Mouse (Mus musculus): Measurements from ENCODE around the gene Shisal2b. TPM values are rescaled to one million over a fixed set of nuclear protein-coding genes. Genes with fewer than 3 reads are reported as not detected.
"Not testable (repeated sequence)": the region's sequence is repeated elsewhere in the genome, so short reads cannot be mapped to it uniquely, and the experiment has no call there.

The Shisal2b gene
- 1.1 and 1.5 TPM in 2 replicates for polyA plus RNA-seq (2015; fragmentation: Nextera tagmentation; extraction: Ambion mirVana)

DNA sequence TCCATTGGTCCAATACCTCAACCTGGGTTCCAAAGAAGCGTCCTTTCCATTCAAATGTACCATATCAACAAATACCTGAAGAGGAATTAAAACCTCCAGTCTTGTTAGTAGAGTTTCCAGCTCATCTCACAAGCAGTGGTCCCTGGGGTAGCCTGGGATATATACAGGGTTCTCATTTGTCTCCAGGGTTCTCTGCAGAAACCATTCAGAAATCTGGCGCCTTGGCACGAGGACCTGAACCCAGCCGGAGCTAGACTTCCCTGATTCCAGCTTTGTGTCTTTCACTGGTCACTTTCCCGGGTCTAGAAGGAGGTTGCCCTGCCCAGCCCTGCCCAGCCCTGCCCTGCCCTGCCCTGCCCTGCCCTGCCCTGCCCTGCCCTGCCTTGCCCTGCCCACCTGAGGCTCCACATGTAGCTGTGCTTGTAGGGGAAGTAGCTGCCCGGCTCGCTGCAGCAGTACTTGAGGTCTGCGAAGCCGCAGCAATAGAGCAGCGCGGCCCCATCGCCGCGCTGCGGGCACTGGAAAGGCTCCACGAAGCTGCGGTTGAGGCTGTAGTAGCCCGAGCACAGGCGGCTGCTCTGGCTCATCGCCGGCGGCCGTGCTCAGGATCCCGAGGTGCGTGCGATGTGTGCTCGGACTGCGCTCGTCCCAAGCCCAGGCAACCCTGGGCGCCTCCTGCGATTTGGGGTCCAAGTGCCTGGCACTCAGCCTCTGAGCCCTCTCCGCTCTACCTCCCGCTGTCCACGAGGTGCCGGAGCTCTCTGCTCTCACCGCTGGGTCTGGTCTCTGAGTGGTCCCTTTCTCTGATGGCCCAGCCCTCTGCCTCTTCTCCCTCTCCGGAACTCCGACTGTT, at the start of gene Shisal2b:
Gene Shisal2b, minus strand, starts transcription at position 767 of the 853 bp plus-strand sequence.
- H3K36me3 ChIP-seq (ENCODE audit: insufficient read depth, low read length) = no peaks in the 10 kb centered on the region
- no peaks in the 10 kb centered on the region for H3K9me3 ChIP-seq (ENCODE audit: low read length)
- peak; percentile 90 for ATAC-seq (ENCODE audit: low FRiP score, low TSS enrichment)
- peaks cover 3% of the 10 kb centered on the region; the same call in 1 of the 2 replicates for H3K4me1 ChIP-seq (ENCODE audit: insufficient read depth, low read length)
- 4% methylated on average over 38 of the region's 38 CpGs for WGBS
- no peak within 1 kb of the TSS for H3K27ac ChIP-seq (ENCODE audit: low read length)
- peak within 1 kb of the TSS; percentile 97 for H3K4me2 ChIP-seq (replicated peaks; ENCODE audit: low read depth, low read length)
- peaks cover 6% of the 10 kb centered on the region for H3K27me3 ChIP-seq (ENCODE audit: insufficient read depth, low read length)
- H3K4me3 ChIP-seq (ENCODE audit: low read length) = peak within 1 kb of the TSS; percentile 57
- peak within 1 kb of the TSS; percentile 66 for H3K9ac ChIP-seq (replicated peaks; ENCODE audit: low read length)

DNA sequence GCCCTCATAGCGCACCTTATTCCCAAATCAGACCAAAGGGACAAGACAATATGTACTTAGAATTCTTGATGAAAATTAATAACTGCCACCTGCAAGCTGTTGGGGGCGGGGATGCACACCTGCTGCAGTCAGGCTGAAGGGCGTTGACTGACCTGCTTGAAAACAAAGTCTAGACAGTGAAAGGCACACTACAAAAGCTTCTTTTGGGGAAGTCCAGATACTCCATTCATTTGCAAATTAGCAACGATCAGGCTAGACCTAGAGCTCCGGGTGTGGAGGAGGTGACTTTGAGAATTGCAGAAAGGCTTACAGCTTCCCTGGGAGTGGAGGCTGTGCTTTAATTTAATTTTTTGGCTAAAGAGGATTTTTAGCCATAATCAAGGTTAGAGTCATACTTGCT, 47.9 kb upstream of the Shisal2b start:
- ATAC-seq (ENCODE audit: low FRiP score, low TSS enrichment); H3K4me2 ChIP-seq (replicated peaks; ENCODE audit: low read depth, low read length); H3K4me1 ChIP-seq (ENCODE audit: insufficient read depth, low read length); H3K9ac ChIP-seq (replicated peaks; ENCODE audit: low read length); H3K27me3 ChIP-seq (ENCODE audit: insufficient read depth, low read length); H3K9me3 ChIP-seq (ENCODE audit: low read length); H3K36me3 ChIP-seq (ENCODE audit: insufficient read depth, low read length); H3K4me3 ChIP-seq (ENCODE audit: low read length); H3K27ac ChIP-seq (ENCODE audit: low read length): not testable (repeated sequence)
- 81% methylated on average over 5 of the region's 5 CpGs for WGBS

DNA sequence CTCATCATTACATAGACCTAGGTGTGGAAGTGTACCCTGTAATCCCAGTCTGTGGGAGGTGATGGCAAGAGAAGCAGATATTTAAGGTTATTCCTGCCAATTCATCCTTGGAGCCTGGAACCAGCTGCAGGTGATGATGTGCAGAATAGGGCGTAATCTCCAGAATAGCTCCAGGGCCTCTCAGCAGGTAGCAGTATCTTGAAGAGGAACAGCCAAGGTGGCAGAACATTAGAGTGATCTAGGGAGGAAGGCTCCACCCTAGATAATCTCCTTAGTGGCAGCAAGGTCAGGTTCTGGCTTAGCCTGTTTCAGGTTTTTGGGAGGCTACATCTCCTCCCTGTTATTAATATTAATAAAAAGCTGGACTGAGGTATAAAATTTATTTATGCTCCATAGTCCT, 47.3 kb upstream of the Shisal2b start:
- not testable (repeated sequence) for H3K36me3 ChIP-seq (ENCODE audit: insufficient read depth, low read length); H3K9me3 ChIP-seq (ENCODE audit: low read length); H3K4me2 ChIP-seq (replicated peaks; ENCODE audit: low read depth, low read length); H3K4me3 ChIP-seq (ENCODE audit: low read length); H3K9ac ChIP-seq (replicated peaks; ENCODE audit: low read length); ATAC-seq (ENCODE audit: low FRiP score, low TSS enrichment); H3K27me3 ChIP-seq (ENCODE audit: insufficient read depth, low read length); H3K4me1 ChIP-seq (ENCODE audit: insufficient read depth, low read length); H3K27ac ChIP-seq (ENCODE audit: low read length)
- WGBS = 94% methylated on average over 1 of the region's 1 CpGs

DNA sequence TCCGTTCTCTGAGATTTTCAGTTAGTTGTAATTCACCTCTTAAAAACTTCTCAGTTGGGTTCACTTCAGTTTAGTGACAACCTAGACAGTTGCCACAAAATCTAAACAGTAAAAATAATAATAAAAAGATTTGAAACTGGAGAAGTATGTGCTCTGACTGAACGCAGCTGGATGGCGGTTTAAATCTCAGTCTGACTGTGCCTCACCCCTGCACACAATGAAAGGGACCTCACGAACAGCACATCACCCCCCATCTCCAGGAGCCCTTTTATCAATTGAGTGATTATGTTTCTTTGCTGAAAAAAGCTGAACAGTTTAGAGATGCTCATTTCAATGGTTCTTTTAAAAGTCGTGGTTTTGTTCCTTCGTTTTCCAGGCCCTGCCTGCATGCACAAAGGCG, 45.0 kb upstream of the Shisal2b start:
- Histone ChIP-seq H3K36me3 (ENCODE audit: insufficient read depth, low read length) (no peaks in the 10 kb centered on the region), H3K4me2 (replicated peaks; ENCODE audit: low read depth, low read length) (no peak overlapping the region), H3K9ac (replicated peaks; ENCODE audit: low read length) (no peak overlapping the region), H3K4me3 (ENCODE audit: low read length) (no peak overlapping the region), H3K4me1 (ENCODE audit: insufficient read depth, low read length) (no peaks in the 10 kb centered on the region), H3K27ac (ENCODE audit: low read length) (no peak overlapping the region), H3K27me3 (ENCODE audit: insufficient read depth, low read length) (no peaks in the 10 kb centered on the region), H3K9me3 (ENCODE audit: low read length) (no peaks in the 10 kb centered on the region)
- 65% methylated on average over 7 of the region's 7 CpGs for WGBS
- no peak for ATAC-seq (ENCODE audit: low FRiP score, low TSS enrichment)

DNA sequence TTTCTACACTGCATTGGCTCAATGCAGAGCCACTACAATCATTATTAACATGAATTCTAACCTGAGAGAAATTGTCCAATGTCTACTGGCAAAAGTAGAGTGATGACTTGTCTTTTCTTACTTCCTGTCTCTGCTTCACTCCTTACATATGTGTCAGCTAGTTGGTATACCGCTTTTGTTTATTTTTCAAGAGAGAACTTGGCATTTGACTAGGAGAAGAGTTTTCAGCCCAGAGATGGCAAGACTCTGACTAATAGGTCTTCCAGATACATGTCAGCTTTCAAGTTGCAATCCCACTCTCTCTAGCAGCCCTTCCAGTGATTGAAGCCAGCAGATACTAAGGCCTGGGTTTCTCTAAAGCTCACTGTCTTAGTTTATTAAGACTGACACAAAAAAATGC, 31.1 kb upstream of the Shisal2b start:
- no peaks in the 10 kb centered on the region for H3K36me3 ChIP-seq (ENCODE audit: insufficient read depth, low read length)
- no peaks in the 10 kb centered on the region for H3K9me3 ChIP-seq (ENCODE audit: low read length)
- H3K4me3 ChIP-seq (ENCODE audit: low read length) = no peak overlapping the region
- 89% methylated on average over 1 of the region's 1 CpGs for WGBS
- no peak overlapping the region for H3K4me2 ChIP-seq (replicated peaks; ENCODE audit: low read depth, low read length)
- no peaks in the 10 kb centered on the region for H3K4me1 ChIP-seq (ENCODE audit: insufficient read depth, low read length)
- H3K27me3 ChIP-seq (ENCODE audit: insufficient read depth, low read length) = no peaks in the 10 kb centered on the region
- no peak for ATAC-seq (ENCODE audit: low FRiP score, low TSS enrichment)
- H3K27ac ChIP-seq (ENCODE audit: low read length) = no peak overlapping the region
- no peak overlapping the region for H3K9ac ChIP-seq (replicated peaks; ENCODE audit: low read length)

DNA sequence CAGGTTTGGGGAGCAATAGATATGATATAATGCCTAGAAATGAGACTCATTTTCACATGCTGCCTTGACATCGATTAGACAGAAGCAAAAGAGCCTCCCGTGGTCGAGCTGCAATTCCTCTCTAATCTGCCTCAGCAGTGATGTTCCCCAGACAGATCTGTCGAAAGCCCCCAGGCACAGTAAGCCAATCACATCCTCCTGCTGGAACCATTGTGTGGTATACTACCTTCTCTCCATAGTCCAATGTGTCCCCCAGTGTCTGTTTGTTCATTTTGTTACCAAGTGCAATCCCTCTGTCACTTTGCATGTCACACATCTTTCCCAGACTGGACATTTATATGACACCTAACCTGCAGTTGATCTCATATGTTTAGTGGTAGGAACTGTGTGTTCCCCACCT, 28.6 kb upstream of the Shisal2b start:
- Histone ChIP-seq H3K27ac (ENCODE audit: low read length) (no peak overlapping the region), H3K4me3 (ENCODE audit: low read length) (no peak overlapping the region), H3K36me3 (ENCODE audit: insufficient read depth, low read length) (no peaks in the 10 kb centered on the region), H3K4me2 (replicated peaks; ENCODE audit: low read depth, low read length) (no peak overlapping the region), H3K4me1 (ENCODE audit: insufficient read depth, low read length) (no peaks in the 10 kb centered on the region), H3K9ac (replicated peaks; ENCODE audit: low read length) (no peak overlapping the region), H3K9me3 (ENCODE audit: low read length) (no peaks in the 10 kb centered on the region), H3K27me3 (ENCODE audit: insufficient read depth, low read length) (no peaks in the 10 kb centered on the region)
- no peak for ATAC-seq (ENCODE audit: low FRiP score, low TSS enrichment)
- 76% methylated on average over 4 of the region's 4 CpGs for WGBS

DNA sequence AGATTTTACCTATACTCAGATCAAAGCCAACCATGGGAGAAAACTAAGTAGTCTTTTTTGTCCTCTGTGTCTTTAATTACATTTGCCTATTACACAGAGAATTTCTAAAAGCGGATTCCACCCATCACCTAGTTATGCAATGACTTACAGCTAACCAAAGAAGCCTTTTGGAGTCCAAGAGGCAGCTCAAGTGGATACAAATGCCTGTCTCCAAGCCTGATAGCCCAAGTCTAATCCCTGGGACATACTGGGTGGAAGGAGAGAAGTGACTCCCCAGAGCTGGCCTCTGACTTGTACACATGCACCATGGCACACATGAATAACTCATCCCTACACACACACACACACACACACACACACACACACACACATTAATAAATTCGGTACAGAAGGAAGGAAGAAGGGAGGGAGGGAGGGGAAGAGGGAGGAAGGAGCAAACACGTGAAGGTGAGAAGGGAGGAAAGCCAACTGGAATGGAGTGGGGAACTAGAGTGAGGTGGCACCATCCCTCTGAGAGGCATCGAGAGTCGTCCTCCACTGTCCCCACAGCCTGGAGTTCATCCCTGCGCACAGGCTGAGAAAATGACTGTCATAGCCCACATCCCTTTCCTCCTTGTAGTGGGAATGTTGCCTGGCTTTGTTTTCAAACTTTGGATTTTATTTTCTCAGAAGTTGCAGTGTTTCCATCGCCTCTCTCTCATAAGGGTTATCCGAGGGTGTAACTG, 22.8 kb upstream of the Shisal2b start:
- H3K4me3 ChIP-seq (ENCODE audit: low read length) = no peak overlapping the region
- no peak for ATAC-seq (ENCODE audit: low FRiP score, low TSS enrichment)
- WGBS = 65% methylated on average over 8 of the region's 8 CpGs

DNA sequence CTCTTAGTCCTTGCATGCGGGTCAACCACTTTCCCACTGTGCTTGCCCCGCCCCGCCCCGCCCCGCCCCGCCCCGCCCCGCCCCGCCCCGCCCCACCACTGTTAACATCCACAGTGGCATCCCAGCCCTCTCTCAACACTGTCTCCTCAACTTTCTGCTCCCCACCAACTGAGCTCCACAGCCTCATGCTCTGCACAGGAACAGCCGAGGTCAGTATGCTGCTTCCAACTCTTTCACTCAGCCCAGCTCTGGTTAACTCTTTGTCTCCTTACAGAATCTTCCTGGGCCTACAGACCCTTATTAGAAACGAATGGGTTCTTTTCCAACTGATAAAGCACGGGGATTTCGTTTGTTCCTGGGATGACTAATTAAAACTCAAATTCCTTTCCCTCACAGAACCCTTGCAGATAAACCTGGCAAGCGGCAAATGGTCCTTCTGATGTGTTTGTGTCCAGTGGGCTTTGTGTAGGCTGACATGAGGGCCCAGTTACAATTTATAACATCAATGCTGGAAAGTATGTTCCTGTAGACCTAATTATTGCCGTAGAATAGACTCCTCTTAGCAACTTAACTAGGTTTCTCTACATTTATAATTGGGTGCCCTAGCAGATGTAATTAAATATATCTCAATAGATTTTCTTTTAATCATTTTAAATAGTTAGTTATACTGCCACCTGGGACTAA, 20.0 kb upstream of the Shisal2b start:
- peak; percentile 15; the same call in 1 of the 2 replicates for ATAC-seq (ENCODE audit: low FRiP score, low TSS enrichment)
- peak overlapping the region; percentile 18; the same call in 1 of the 2 replicates for H3K4me2 ChIP-seq (replicated peaks; ENCODE audit: low read depth, low read length)
- no peak overlapping the region for H3K4me3 ChIP-seq (ENCODE audit: low read length)
- no peaks in the 10 kb centered on the region for H3K4me1 ChIP-seq (ENCODE audit: insufficient read depth, low read length)
- H3K27ac ChIP-seq (ENCODE audit: low read length) = no peak overlapping the region
- WGBS = 29% methylated on average over 11 of the region's 16 CpGs
- H3K27me3 ChIP-seq (ENCODE audit: insufficient read depth, low read length) = no peaks in the 10 kb centered on the region
- H3K9ac ChIP-seq (replicated peaks; ENCODE audit: low read length) = no peak overlapping the region
- no peaks in the 10 kb centered on the region for H3K9me3 ChIP-seq (ENCODE audit: low read length)
- no peaks in the 10 kb centered on the region for H3K36me3 ChIP-seq (ENCODE audit: insufficient read depth, low read length)

More for the DNA sequence above, 22.8 kb upstream of the Shisal2b start:
- no peak overlapping the region for H3K27ac ChIP-seq (ENCODE audit: low read length)
- H3K4me1 ChIP-seq (ENCODE audit: insufficient read depth, low read length) = no peaks in the 10 kb centered on the region
- H3K36me3 ChIP-seq (ENCODE audit: insufficient read depth, low read length) = no peaks in the 10 kb centered on the region
- H3K9ac ChIP-seq (replicated peaks; ENCODE audit: low read length) = no peak overlapping the region
- H3K27me3 ChIP-seq (ENCODE audit: insufficient read depth, low read length) = no peaks in the 10 kb centered on the region
- H3K4me2 ChIP-seq (replicated peaks; ENCODE audit: low read depth, low read length) = no peak overlapping the region
- H3K9me3 ChIP-seq (ENCODE audit: low read length) = no peaks in the 10 kb centered on the region

DNA sequence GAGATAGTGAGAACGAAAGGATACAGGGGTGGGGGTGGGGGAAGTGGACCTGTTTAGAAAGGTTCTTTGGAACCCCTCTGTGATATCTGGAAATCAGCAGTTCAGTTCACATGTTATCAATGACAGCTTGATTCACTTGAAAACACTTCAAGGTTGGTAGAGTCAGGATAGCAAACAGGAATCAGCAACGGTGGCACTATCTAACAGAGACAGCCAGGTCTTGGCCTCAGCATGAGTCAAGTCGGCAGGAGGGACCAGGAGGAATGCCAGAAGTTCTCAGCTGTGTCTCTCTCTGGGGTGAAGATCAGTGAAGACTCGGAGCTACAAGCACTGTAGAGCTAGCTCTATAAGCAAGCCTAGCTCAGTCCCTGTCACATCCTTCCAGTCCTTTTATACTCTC, 14.8 kb upstream of the Shisal2b start:
- Histone ChIP-seq H3K4me2 (replicated peaks; ENCODE audit: low read depth, low read length) (no peak overlapping the region), H3K4me3 (ENCODE audit: low read length) (no peak overlapping the region), H3K9ac (replicated peaks; ENCODE audit: low read length) (no peak overlapping the region), H3K9me3 (ENCODE audit: low read length) (no peaks in the 10 kb centered on the region), H3K27ac (ENCODE audit: low read length) (no peak overlapping the region), H3K36me3 (ENCODE audit: insufficient read depth, low read length) (no peaks in the 10 kb centered on the region), H3K4me1 (ENCODE audit: insufficient read depth, low read length) (no peaks in the 10 kb centered on the region), H3K27me3 (ENCODE audit: insufficient read depth, low read length) (no peaks in the 10 kb centered on the region)
- 79% methylated on average over 4 of the region's 4 CpGs for WGBS
- ATAC-seq (ENCODE audit: low FRiP score, low TSS enrichment) = no peak

Data from kidney, embryonic 16.5 days (tissue).